Mouse (Mus musculus) midbrain, embryonic 12.5 days (tissue): ENCODE measurements around the gene Rita1. TPM values are rescaled to one million over a fixed set of nuclear protein-coding genes. Genes with fewer than 3 reads are reported as not detected.

Experiments
- ATAC-seq: fragments of 200-750 bp; cut with Nextera tagmentation; 2 replicates; pipeline ENCODE4 v1.8.0; 2017; ENCODE audit warnings: low read depth, moderate TSS enrichment, moderate library complexity; ENCODE audit not compliant: low FRiP score
- H3K27ac ChIP-seq: fragments of 300-500 bp; sonication (generic); replicated peaks from 2 replicates; pipeline ENCODE4 v1.5.1; 2016; ENCODE audit warnings: mild to moderate bottlenecking
- H3K27me3 ChIP-seq: fragments of 300-500 bp; sonication (generic); 2 replicates; pipeline ENCODE4 v1.6.1; 2016; ENCODE audit warnings: mild to moderate bottlenecking
- H3K36me3 ChIP-seq: fragments of 300-500 bp; sonication (generic); 2 replicates; pipeline ENCODE4 v1.6.1; 2016
- H3K4me1 ChIP-seq: fragments of 300-500 bp; sonication (generic); 2 replicates; pipeline ENCODE4 v1.6.1; 2016
- H3K4me2 ChIP-seq: fragments of 300-500 bp; sonication (generic); replicated peaks from 2 replicates; pipeline ENCODE4 v1.6.1; 2016; ENCODE audit warnings: mild to moderate bottlenecking, moderate library complexity
- H3K4me3 ChIP-seq: fragments of 300-500 bp; sonication (generic); 2 replicates; pipeline ENCODE4 v1.5.1; 2016; ENCODE audit warnings: mild to moderate bottlenecking
- H3K9ac ChIP-seq: fragments of 300-500 bp; sonication (generic); replicated peaks from 2 replicates; pipeline ENCODE4 v1.6.1; 2016; ENCODE audit warnings: mild to moderate bottlenecking, moderate library complexity
- H3K9me3 ChIP-seq: fragments of 300-500 bp; sonication (generic); 2 replicates; pipeline ENCODE4 v1.6.1; 2016; ENCODE audit warnings: mild to moderate bottlenecking
- WGBS: fragments of 180-500 bp; shearing (Covaris S2); methylation state at CpG from one replicate; pipeline ENCODE4 v1.1.7; 2016; 5-methylcytosine and 5-hydroxymethylcytosine counted together
- polyA plus RNA-seq: library from polyadenylated mRNA; unstranded; fragments of >200 nt; fragmentation: Nextera tagmentation; extraction: Ambion mirVana; gene quantifications from 2 replicates; pipeline ENCODE4 v1.2.1, GENCODE M21; 2016

Rita1 gene
- 15.5 and 16.0 TPM in 2 replicates for polyA plus RNA-seq

DNA sequence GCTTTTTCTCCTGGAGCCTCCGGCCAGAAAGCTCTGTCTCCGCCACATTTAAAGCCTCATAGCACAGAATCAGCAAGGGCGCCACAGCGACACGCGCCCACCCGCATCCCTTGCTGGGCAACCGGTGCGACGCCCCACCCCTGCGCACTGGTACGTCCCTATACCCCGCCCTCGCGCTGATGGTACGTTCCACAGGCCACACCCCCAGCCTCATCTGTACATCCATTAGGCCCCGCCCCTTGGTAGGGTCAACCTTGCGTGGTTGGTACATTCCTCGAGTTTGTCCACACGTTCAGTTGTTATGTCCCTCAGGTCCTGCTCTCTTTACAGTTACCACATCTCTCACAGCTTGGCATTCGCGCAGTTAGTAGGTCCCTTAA, at the start of gene Rita1, which contains the start of gene Ddx54:
Rita1 (minus strand) TSS at position 148 of the 380 bp plus-strand sequence.
Ddx54 (plus strand) TSS at position 298 of the 380 bp plus-strand sequence.
- peak within 1 kb of the TSS; percentile 67 for H3K9ac ChIP-seq
- peaks cover 17% of the 10 kb centered on the region for H3K4me1 ChIP-seq
- no peaks in the 10 kb centered on the region for H3K9me3 ChIP-seq
- H3K4me3 ChIP-seq: peak within 1 kb of the TSS; percentile 70
- peak; percentile 79 for ATAC-seq
- H3K27ac ChIP-seq: peak within 1 kb of the TSS; percentile 80
- peak within 1 kb of the TSS; percentile 89 for H3K4me2 ChIP-seq
- peaks cover 40% of the 10 kb centered on the region for H3K36me3 ChIP-seq
- H3K27me3 ChIP-seq: no peaks in the 10 kb centered on the region
- WGBS: under 1% methylated on average over 22 of the region's 22 CpGs

DNA sequence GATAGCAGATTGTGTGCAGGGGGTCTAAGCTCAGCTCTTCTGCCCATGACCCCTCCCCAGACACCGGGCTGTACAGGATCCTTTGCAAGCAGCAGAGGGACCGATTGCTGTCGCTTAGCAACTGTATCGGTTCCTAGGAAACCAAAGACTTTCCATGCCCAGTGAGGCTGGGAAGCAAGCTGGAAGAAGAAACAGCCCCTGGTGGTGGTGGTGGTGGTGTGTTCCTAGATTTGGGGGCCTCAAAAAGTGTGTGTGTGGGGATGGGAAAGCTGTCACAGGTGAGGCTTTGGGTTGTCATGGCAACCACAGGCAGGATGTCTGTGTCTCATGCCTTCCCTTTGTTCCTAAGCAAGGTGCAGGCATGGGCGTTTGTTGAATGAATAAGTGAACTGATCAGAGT, 48.4 kb upstream of the Rita1 start:
- Histone ChIP-seq H3K27ac (no peak overlapping the region), H3K4me1 (peaks cover 8% of the 10 kb centered on the region; the same call in 1 of the 2 replicates), H3K4me3 (no peak overlapping the region), H3K9ac (no peak overlapping the region), H3K36me3 (no peaks in the 10 kb centered on the region), H3K9me3 (no peaks in the 10 kb centered on the region), H3K4me2 (no peak overlapping the region), H3K27me3 (peaks cover 15% of the 10 kb centered on the region; the same call in 1 of the 2 replicates)
- no peak for ATAC-seq
- WGBS: 33% methylated on average over 5 of the region's 5 CpGs

DNA sequence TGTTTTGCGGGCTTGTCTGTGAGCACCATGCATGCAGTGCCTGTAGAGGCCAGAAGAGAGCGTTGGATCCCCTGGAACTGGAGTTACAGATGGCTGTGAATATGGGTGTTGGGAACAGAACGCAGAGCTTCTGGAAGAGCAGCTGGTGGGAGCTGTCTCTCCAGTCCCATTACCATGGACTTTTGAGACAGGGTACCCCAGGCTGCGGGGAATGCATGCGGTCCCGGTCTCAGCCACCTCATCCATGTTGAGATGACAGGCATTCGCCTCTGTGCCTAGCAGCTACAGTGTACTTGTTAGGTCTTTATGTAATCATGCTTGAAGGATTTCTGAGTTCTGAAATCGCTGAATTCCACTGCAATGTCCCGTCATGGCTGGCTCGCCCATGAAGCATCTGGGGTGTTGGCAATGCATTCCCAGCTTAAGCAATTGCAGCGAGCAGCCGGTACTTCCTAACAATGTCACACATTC, 43.9 kb upstream of the Rita1 start:
- no peak overlapping the region for H3K4me2 ChIP-seq
- H3K27me3 ChIP-seq: peaks cover 29% of the 10 kb centered on the region; the same call in 1 of the 2 replicates
- no peaks in the 10 kb centered on the region for H3K9me3 ChIP-seq
- no peak for ATAC-seq
- H3K4me3 ChIP-seq: no peak overlapping the region
- peaks cover 8% of the 10 kb centered on the region; the same call in 1 of the 2 replicates for H3K4me1 ChIP-seq
- 88% methylated on average over 12 of the region's 12 CpGs for WGBS
- H3K9ac ChIP-seq: no peak overlapping the region
- no peak overlapping the region for H3K27ac ChIP-seq
- no peaks in the 10 kb centered on the region for H3K36me3 ChIP-seq

DNA sequence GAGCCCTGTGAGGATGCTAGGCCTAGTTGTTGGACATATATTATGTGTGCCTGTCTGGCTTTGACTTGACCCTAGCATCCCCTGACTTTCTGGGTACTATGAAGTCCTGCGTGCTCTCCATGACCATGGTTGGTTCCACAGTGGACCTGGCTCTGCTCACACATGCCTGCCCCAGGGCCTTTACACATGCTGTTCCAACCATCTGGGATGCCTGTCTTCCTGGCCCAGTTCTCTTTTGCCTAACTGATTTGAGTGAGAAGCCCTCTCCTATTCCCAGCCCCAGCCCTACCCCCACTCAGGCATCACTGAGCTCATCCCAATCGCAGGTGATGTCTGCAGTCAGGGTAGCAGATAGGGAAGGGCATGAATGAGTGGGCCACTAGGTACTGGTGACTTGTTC, 41.5 kb upstream of the Rita1 start:
- 87% methylated on average over 2 of the region's 2 CpGs for WGBS
- no peak overlapping the region for H3K4me2 ChIP-seq
- H3K4me1 ChIP-seq: peaks cover 13% of the 10 kb centered on the region
- H3K4me3 ChIP-seq: no peak overlapping the region
- H3K27me3 ChIP-seq: peaks cover 53% of the 10 kb centered on the region
- H3K9ac ChIP-seq: no peak overlapping the region
- no peaks in the 10 kb centered on the region for H3K36me3 ChIP-seq
- no peak overlapping the region for H3K27ac ChIP-seq
- ATAC-seq: no peak
- no peaks in the 10 kb centered on the region for H3K9me3 ChIP-seq

DNA sequence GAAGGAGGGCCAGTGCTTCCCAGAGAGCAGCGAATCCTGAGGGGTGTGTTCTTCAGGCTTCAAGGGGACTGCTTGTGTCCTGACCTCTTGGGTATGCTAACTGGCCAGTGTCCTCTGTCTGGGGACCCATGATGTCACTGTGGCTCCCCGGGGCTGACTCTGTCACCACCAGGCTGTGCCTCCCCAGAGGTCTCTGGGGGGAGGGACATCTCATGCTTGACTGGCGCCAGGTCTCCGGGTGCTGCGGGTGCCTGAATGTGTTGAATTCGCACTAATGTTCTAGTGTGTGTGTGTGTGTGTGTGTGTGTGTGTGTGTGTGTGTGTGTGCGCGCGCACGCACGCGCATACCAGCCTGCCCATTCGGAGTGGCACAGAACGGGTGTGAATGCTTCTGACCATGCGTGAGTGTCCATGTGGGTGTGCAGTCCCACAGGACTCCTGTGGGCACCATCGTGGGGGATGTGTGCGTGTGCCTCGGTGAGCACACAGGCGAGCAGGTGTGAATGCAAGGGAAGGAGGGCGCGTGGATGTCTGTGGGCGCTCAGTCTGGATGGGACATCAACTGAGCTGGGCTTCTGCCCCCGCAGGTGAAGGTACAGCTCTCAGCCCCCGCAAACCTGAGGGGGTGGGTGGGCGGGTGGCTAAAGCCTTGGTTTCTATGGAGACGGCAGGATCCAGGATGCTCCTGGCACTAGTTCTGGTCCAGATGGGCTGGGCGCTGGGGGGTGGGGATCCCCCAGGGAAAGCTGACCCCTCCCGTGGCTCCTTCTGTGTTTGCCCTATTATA, 40.7 kb upstream of the Rita1 start:
- ATAC-seq: no peak
- H3K4me3 ChIP-seq: no peak overlapping the region
- H3K4me2 ChIP-seq: no peak overlapping the region
- 84% methylated on average over 28 of the region's 28 CpGs for WGBS
- no peaks in the 10 kb centered on the region for H3K36me3 ChIP-seq
- H3K27me3 ChIP-seq: peaks cover 56% of the 10 kb centered on the region
- no peak overlapping the region for H3K27ac ChIP-seq
- H3K9me3 ChIP-seq: no peaks in the 10 kb centered on the region
- peaks cover 19% of the 10 kb centered on the region for H3K4me1 ChIP-seq
- H3K9ac ChIP-seq: no peak overlapping the region

DNA sequence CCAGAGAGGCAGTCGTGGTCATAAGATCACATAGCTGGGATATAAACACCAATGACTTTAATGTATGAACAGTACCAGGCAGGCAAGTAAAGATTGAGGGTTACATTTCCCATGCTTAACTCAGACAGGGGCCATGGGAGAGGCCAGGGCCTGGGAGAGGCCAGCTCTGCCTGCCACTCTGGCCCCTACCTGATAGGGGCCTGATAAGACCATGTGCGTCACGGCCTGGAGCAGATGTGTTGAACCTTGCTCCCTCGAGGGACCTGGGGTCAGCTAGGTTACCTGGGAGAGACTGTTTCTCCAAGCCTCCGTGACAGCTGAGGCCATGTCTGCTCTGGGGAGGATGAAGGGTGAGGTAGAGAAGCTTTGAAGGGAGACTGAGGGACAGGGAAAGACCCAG, 38.8 kb upstream of the Rita1 start:
- Histone ChIP-seq H3K9me3 (no peaks in the 10 kb centered on the region), H3K36me3 (no peaks in the 10 kb centered on the region), H3K27me3 (peaks cover 75% of the 10 kb centered on the region), H3K9ac (no peak overlapping the region), H3K27ac (no peak overlapping the region), H3K4me1 (peaks cover 14% of the 10 kb centered on the region), H3K4me3 (no peak overlapping the region), H3K4me2 (no peak overlapping the region)
- 84% methylated on average over 5 of the region's 5 CpGs for WGBS
- ATAC-seq: no peak

DNA sequence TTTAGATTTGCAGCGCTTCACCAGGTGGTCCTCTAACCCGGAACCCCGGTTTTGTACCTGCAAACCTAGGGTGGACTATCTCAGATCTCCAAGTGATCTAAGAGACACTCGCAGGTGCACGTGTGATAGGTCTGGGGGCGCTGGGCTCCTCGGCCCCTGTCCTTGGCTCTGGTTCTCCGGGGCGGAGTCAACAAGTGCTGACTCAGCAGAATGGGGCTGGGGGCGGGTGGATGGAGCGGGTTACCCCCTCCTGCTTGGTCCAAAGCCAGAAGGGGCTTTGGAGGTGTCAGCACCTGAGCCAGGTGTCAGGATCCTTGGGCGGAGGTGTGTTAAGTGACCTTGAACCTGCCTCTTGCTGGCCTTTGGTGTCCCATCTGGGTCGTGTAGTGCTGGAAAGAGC, 37.5 kb upstream of the Rita1 start:
- no peak for ATAC-seq
- H3K36me3 ChIP-seq: no peaks in the 10 kb centered on the region
- H3K9ac ChIP-seq: no peak overlapping the region
- H3K4me3 ChIP-seq: no peak overlapping the region
- H3K27me3 ChIP-seq: peaks cover 78% of the 10 kb centered on the region
- H3K4me1 ChIP-seq: peaks cover 14% of the 10 kb centered on the region
- 19% methylated on average over 13 of the region's 13 CpGs for WGBS
- no peak overlapping the region for H3K27ac ChIP-seq
- H3K4me2 ChIP-seq: no peak overlapping the region
- no peaks in the 10 kb centered on the region for H3K9me3 ChIP-seq

DNA sequence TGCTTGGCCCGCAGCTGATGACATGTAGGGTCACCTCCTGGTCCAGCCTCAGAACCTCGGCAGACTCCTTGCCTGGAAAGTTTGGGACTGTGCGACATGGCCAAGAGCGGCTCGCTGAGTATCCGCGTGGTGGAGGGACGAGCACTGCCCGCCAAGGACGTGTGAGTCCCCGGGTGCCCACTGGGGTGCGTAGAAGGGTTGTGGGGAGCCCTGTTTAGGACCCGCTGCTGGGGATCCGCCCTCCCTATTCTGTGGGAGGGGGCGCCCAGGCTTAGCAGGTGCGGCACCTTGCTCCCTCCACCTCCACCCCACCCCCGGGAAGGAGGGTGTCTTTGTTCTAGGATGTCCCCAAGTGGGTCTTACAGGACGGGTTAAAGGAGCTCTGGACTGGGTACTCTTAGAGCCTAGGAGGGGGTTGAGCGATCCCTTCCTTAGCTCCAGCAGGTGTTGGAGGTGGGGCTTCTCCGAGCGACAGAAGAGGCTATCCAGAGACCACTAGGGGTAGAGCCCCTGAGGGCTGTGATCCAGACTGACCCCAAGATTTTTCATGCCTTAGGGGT, 37.1 kb upstream of the Rita1 start:
- Histone ChIP-seq H3K4me2 (peak overlapping the region; percentile 45), H3K36me3 (no peaks in the 10 kb centered on the region), H3K9ac (no peak overlapping the region), H3K9me3 (no peaks in the 10 kb centered on the region), H3K27ac (no peak overlapping the region), H3K4me3 (peak overlapping the region; percentile 25; the same call in 1 of the 2 replicates), H3K4me1 (peaks cover 14% of the 10 kb centered on the region), H3K27me3 (peaks cover 74% of the 10 kb centered on the region)
- WGBS: 4% methylated on average over 21 of the region's 21 CpGs
- no peak; the same call in 1 of the 2 replicates for ATAC-seq

DNA sequence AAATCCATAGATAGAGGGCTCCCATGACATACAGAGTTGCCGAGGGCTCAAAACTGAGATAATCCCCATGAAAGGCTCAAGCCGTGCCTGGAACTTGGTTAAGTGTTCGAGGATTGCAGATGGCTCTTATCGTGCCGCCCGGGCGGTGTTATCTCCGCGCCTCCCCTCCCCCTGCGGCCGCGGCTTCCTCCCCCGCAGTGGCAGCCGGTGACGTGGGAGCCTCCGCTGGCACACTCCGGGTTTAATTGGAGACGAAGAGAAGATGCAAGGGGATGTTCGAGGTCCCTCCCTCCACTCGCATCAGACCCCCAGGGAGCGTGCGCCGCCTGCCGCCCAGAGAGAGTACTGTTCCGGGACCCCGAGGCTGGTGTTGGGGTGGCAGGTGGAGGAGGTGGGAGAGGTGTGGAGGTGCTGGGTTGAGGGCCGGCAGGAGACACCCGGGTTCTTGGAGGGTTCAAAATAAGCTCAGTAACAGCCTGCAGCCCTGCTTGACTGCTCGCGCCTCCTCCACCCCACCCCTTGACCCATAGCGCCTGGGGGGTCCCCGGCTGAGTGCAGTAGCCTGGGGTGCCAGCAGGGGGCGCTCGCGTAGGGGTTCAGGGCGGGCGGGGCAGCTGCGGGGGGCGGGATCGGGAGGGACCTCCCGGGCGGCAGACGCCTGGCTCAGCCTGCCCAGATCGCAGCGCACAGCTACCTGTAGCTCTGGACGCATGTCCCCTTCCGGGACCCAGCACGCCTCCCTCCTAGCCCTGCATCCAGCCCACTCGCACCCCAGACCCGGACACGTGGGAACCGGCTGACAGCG, 36.4 kb upstream of the Rita1 start, which contains the start of gene Rasal1:
Rasal1 (plus strand) TSS at position 244 of the 805 bp plus-strand sequence.
- peaks cover 75% of the 10 kb centered on the region for H3K27me3 ChIP-seq
- ATAC-seq: no peak
- H3K27ac ChIP-seq: no peak within 1 kb of the TSS
- H3K36me3 ChIP-seq: no peaks in the 10 kb centered on the region
- under 1% methylated on average over 43 of the region's 53 CpGs for WGBS
- 0 out of 2 replicates have a peak within 1 kb of the TSS, but pooled peaks have one; percentile 15 for H3K9ac ChIP-seq
- peaks cover 14% of the 10 kb centered on the region for H3K4me1 ChIP-seq
- no peaks in the 10 kb centered on the region for H3K9me3 ChIP-seq
- H3K4me3 ChIP-seq: peak within 1 kb of the TSS; percentile 25
- peak within 1 kb of the TSS; percentile 45 for H3K4me2 ChIP-seq

DNA sequence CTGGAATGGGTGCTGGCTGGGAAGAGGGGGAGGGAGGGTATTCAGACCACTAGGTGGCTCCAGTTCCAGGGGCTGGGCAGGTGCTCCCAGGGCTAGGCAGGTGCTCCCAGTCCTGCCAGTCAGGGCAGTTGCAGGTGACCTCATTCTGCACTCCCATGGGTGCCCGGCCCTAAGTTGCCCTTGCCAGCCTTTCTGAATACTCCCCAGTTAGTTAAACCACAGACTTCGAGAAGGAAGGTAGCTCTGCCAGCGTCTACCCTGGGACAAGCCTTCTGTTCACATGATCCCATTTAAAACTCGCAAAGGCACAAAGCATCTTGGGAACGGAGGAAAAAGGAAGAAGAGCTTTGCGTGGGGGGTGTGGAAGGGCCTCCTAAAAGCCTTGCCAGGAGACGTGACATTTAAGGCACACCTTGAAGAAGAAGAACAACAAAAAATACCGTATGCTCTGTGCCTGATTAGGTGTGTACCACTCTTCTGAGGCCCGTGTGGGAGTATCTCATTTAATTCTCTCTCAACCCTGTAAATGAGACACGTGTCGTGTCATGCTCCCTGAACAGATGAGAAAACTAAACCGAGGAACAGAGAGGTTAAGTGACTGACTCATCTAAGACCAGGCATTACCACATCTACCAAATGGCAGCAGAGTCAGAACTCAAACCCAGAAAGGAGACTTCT, 35.6 kb upstream of the Rita1 start:
- no peak overlapping the region for H3K27ac ChIP-seq
- peaks cover 75% of the 10 kb centered on the region for H3K27me3 ChIP-seq
- 42% methylated on average over 12 of the region's 12 CpGs for WGBS
- ATAC-seq: no peak
- H3K9ac ChIP-seq: no peak overlapping the region
- peaks cover 14% of the 10 kb centered on the region for H3K4me1 ChIP-seq
- no peak overlapping the region for H3K4me2 ChIP-seq
- H3K9me3 ChIP-seq: no peaks in the 10 kb centered on the region
- H3K4me3 ChIP-seq: no peak overlapping the region
- no peaks in the 10 kb centered on the region for H3K36me3 ChIP-seq

DNA sequence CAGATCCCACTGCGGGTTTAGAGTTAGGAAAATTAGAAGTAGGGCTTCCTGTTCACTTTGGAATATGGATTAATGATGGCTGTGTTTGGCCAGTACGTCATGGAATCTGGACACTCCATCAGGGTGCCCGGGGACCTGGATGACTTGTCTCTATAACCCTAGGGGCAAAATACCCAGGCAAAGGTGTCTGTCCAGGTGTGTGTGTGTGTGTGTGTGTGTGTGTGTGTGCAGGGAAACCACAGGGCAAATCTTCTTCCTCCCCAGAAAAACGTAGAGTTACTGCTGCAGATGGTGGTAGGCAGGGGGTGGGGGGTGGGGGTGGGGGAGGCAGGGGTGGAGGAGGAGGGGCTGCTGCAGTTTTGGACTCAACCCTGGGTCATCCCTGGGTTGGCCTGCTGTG, 35.0 kb upstream of the Rita1 start:
- Histone ChIP-seq H3K9me3 (no peaks in the 10 kb centered on the region), H3K27me3 (peaks cover 70% of the 10 kb centered on the region), H3K36me3 (no peaks in the 10 kb centered on the region), H3K27ac (no peak overlapping the region), H3K9ac (no peak overlapping the region), H3K4me2 (no peak overlapping the region), H3K4me1 (peaks cover 14% of the 10 kb centered on the region), H3K4me3 (no peak overlapping the region)
- 84% methylated on average over 4 of the region's 4 CpGs for WGBS
- no peak for ATAC-seq
